Mouse (Mus musculus): ENCODE results near the gene Shank2. TPM values are rescaled to one million over a fixed set of nuclear protein-coding genes. Genes with fewer than 3 reads are reported as not detected.

Gene Shank2
- total and polyA plus RNA-seq, 2 experiments from 2014 or later = 0.19 to 0.95 TPM

- WGBS = under 1% methylated on average over 30 of the region's 30 CpGs
- TF ChIP-seq CTCF (IDR thresholded peaks at IDR 0.05; ENCODE audit: low read depth) = no peak
- no peak for TF ChIP-seq EP300 (IDR thresholded peaks at IDR 0.05; ENCODE audit: low read depth)
Observed at GRCm38 (mm10) chr7:144470545-144471059, 468.9 kb downstream of the Shank2 start, which contains the start of gene Cttn. TSS of gene Cttn (minus strand) at chr7:144471009.

GRCm38 (mm10) chr7:144471103-144471502, 469.4 kb downstream of the Shank2 start:
- DNase-seq (ENCODE audit: low spot score) (no peak), ATAC-seq (ENCODE audit: insufficient read depth, low read depth) (no peak)
- Histone ChIP-seq H3K4me1 (ENCODE audit: control insufficient read depth, insufficient read depth) (peaks cover 16% of the 10 kb centered on the region), H3K9ac (replicated peaks; ENCODE audit: low read depth, low read length) (peak overlapping the region; percentile 80), H3K27ac (ENCODE audit: low read depth) (peak overlapping the region; percentile 91), H3K4me2 (ENCODE audit: low read depth, low read length) (peak overlapping the region; percentile 86), H3K36me3 (replicated peaks; ENCODE audit: control insufficient read depth, insufficient read depth, low read length) (peaks cover 6% of the 10 kb centered on the region; the same call in 1 of the 2 replicates), H3K4me3 (ENCODE audit: low read depth, low read length) (peak overlapping the region; percentile 77), H3K27me3 (ENCODE audit: control insufficient read depth, insufficient read depth, low read length) (no peaks in the 10 kb centered on the region), H3K9me3 (replicated peaks; ENCODE audit: control insufficient read depth, low read length) (no peaks in the 10 kb centered on the region)
- WGBS = 75% methylated on average over 2 of the region's 2 CpGs
- TF ChIP-seq EP300 (IDR thresholded peaks at IDR 0.05; ENCODE audit: low read depth) = no peak
- TF ChIP-seq CTCF (IDR thresholded peaks at IDR 0.05; ENCODE audit: low read depth) = no peak

More at GRCm38 (mm10) chr7:144470545-144471059, 468.9 kb downstream of the Shank2 start, which contains the start of gene Cttn:
- Histone ChIP-seq H3K4me2 (ENCODE audit: low read depth, low read length) (peak within 1 kb of the TSS; percentile 86), H3K27ac (ENCODE audit: low read depth) (peak within 1 kb of the TSS; percentile 91), H3K36me3 (replicated peaks; ENCODE audit: control insufficient read depth, insufficient read depth, low read length) (peaks cover 4% of the 10 kb centered on the region; the same call in 1 of the 2 replicates), H3K4me1 (ENCODE audit: control insufficient read depth, insufficient read depth) (peaks cover 16% of the 10 kb centered on the region), H3K4me3 (ENCODE audit: low read depth, low read length) (peak within 1 kb of the TSS; percentile 77), H3K27me3 (ENCODE audit: control insufficient read depth, insufficient read depth, low read length) (no peaks in the 10 kb centered on the region), H3K9me3 (replicated peaks; ENCODE audit: control insufficient read depth, low read length) (no peaks in the 10 kb centered on the region), H3K9ac (replicated peaks; ENCODE audit: low read depth, low read length) (peak within 1 kb of the TSS; percentile 80)
- DNase-seq (ENCODE audit: low spot score) = peak; percentile 86
- peak; percentile 95 for ATAC-seq (ENCODE audit: insufficient read depth, low read depth)

DNA sequence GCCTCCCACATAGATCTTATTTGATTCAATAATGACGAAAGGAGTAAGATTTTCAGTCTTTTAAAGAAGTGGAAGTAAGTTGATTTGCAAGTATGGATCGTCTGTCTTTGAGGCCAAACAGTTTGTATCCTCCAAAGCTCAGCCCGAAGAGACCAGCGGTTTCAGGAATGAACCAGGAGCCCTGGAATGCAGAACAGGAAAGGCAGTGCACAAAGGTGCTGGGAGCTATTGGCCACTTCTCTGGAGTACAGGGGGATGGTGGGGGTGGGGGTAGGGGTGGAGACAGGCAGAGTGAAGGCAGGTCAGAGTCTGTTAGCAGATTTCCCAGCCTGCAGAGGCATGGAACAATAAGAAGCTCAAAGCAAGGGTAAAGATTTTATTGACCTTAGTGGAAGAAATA, 471.8 kb downstream of the Shank2 start:
- ATAC-seq (ENCODE audit: insufficient read depth, low read depth) = no peak
- Histone ChIP-seq H3K4me3 (ENCODE audit: low read depth, low read length) (no peak overlapping the region), H3K27me3 (ENCODE audit: control insufficient read depth, insufficient read depth, low read length) (no peaks in the 10 kb centered on the region), H3K4me1 (ENCODE audit: control insufficient read depth, insufficient read depth) (peaks cover 11% of the 10 kb centered on the region), H3K27ac (ENCODE audit: low read depth) (no peak overlapping the region), H3K36me3 (replicated peaks; ENCODE audit: control insufficient read depth, insufficient read depth, low read length) (peaks cover 21% of the 10 kb centered on the region), H3K9ac (replicated peaks; ENCODE audit: low read depth, low read length) (no peak overlapping the region), H3K9me3 (replicated peaks; ENCODE audit: control insufficient read depth, low read length) (no peaks in the 10 kb centered on the region), H3K4me2 (ENCODE audit: low read depth, low read length) (no peak overlapping the region)
- TF ChIP-seq EP300 (IDR thresholded peaks at IDR 0.05; ENCODE audit: low read depth) (no peak), CTCF (IDR thresholded peaks at IDR 0.05; ENCODE audit: low read depth) (no peak)
- no peak for DNase-seq (ENCODE audit: low spot score)
- WGBS = 39% methylated on average over 4 of the region's 4 CpGs

Small RNAs within 50 kb of the gene (microRNA-seq; reads per million reads assigned to microRNA genes)
- not detected for gene Mir3105

Other genes starting within 250 kb of the Shank2 start
- gene Osbpl5, start 244.9 kb upstream of the Shank2 start, total RNA-seq (2014; rRNA removed; ENCODE audit: low replicate concordance) = 57.4 and 58.7 TPM in 2 replicates
- gene Osbpl5, start 244.9 kb upstream of the Shank2 start, polyA plus RNA-seq (2015; fragmentation: Nextera tagmentation; extraction: Ambion mirVana) = 16.3 and 18.1 TPM in 2 replicates
- gene Mrgprg, start 234.9 kb upstream of the Shank2 start, total RNA-seq (2014; rRNA removed; ENCODE audit: low replicate concordance) = not detected in 2 replicates
- not detected in 2 replicates for gene Mrgprg, start 234.9 kb upstream of the Shank2 start, polyA plus RNA-seq (2015; fragmentation: Nextera tagmentation; extraction: Ambion mirVana)
- 0.93 and 3.9 TPM in 2 replicates for gene Mrgpre, start 217.4 kb upstream of the Shank2 start, total RNA-seq (2014; rRNA removed; ENCODE audit: low replicate concordance)
- gene Mrgpre, start 217.4 kb upstream of the Shank2 start, polyA plus RNA-seq (2015; fragmentation: Nextera tagmentation; extraction: Ambion mirVana) = 0.92 and 0.96 TPM in 2 replicates
- gene Nadsyn1, start 179.1 kb upstream of the Shank2 start, total RNA-seq (2014; rRNA removed; ENCODE audit: low replicate concordance) = 8.4 and 11.3 TPM in 2 replicates
- gene Nadsyn1, start 179.1 kb upstream of the Shank2 start, polyA plus RNA-seq (2015; fragmentation: Nextera tagmentation; extraction: Ambion mirVana) = 7.8 and 8.5 TPM in 2 replicates
- gene Dhcr7, start 178.8 kb upstream of the Shank2 start, total RNA-seq (2014; rRNA removed; ENCODE audit: low replicate concordance) = 23.9 and 27.7 TPM in 2 replicates
- 10.8 and 11.1 TPM in 2 replicates for gene Dhcr7, start 178.8 kb upstream of the Shank2 start, polyA plus RNA-seq (2015; fragmentation: Nextera tagmentation; extraction: Ambion mirVana)
- gene Gm498, start 135.1 kb upstream of the Shank2 start, total RNA-seq (2014; rRNA removed; ENCODE audit: low replicate concordance) = not detected in 2 replicates
- not detected in 2 replicates for gene Gm498, start 135.1 kb upstream of the Shank2 start, polyA plus RNA-seq (2015; fragmentation: Nextera tagmentation; extraction: Ambion mirVana)